Mouse (Mus musculus) lung, embryonic 14.5 days (tissue): ENCODE data around the gene Arsj. TPM values are rescaled to one million over a fixed set of nuclear protein-coding genes. Genes with fewer than 3 reads are reported as not detected.

Experiments
- ATAC-seq: fragments of 200-750 bp; cut with Nextera tagmentation; 2 replicates; pipeline ENCODE4 v1.8.0; 2017; ENCODE audit warnings: mild to moderate bottlenecking, moderate TSS enrichment, moderate library complexity; ENCODE audit not compliant: insufficient read depth
- DNase-seq: peaks from one replicate; pipeline ENCODE4 v3.0.0-alpha.2; 2015
- H3K27ac ChIP-seq: fragments of 300-500 bp; sonication (generic); 2 replicates; pipeline ENCODE4 v1.5.1; 2014; ENCODE audit warnings: low read depth, mild to moderate bottlenecking, moderate library complexity
- H3K27me3 ChIP-seq: fragments of 300-500 bp; sonication (generic); 2 replicates; pipeline ENCODE4 v1.6.1; 2014; ENCODE audit warnings: low read length, control low read depth; ENCODE audit not compliant: insufficient read depth
- H3K36me3 ChIP-seq: fragments of 300-500 bp; sonication (generic); 2 replicates; pipeline ENCODE4 v1.6.1; 2014; ENCODE audit warnings: control low read depth; ENCODE audit not compliant: insufficient read depth
- H3K4me1 ChIP-seq: fragments of 300-500 bp; sonication (generic); 2 replicates; pipeline ENCODE4 v1.6.1; 2014; ENCODE audit warnings: antibody characterized with exemption, control low read depth; ENCODE audit not compliant: insufficient read depth
- H3K4me2 ChIP-seq: fragments of 300-500 bp; sonication (generic); 2 replicates; pipeline ENCODE4 v1.6.1; 2014; ENCODE audit warnings: mild to moderate bottlenecking
- H3K4me3 ChIP-seq: fragments of 300-500 bp; sonication (generic); 2 replicates; pipeline ENCODE4 v1.5.1; 2014; ENCODE audit warnings: low read depth, low read length
- H3K9ac ChIP-seq: fragments of 300-500 bp; sonication (generic); 2 replicates; pipeline ENCODE4 v1.6.1; 2014
- H3K9me3 ChIP-seq: fragments of 300-500 bp; sonication (generic); 2 replicates; pipeline ENCODE4 v1.6.1; 2016; ENCODE audit warnings: low read depth, low read length, control low read depth
- CTCF ChIP-seq: IDR thresholded peaks from 2 replicates; pipeline ENCODE4 v1.5.1; 2016; ENCODE audit warnings: antibody characterized with exemption, low read depth
- WGBS: fragments of 180-500 bp; shearing (Covaris S2); extraction: QIAGEN DNeasy Blood & Tissue Kit; methylation state at CpG from one replicate; pipeline ENCODE4 v1.1.7; 2014; 5-methylcytosine and 5-hydroxymethylcytosine counted together
- polyA plus RNA-seq: library from polyadenylated mRNA; unstranded; fragments of >200 nt; fragmentation: Nextera tagmentation; extraction: Ambion mirVana; gene quantifications from 2 replicates; pipeline ENCODE4 v1.2.1, GENCODE M21; 2014

Gene Arsj
- polyA plus RNA-seq, 1 experiment from 2014 or later = 0.70 TPM

- no peak overlapping the region for H3K4me2 ChIP-seq
- no peaks in the 10 kb centered on the region for H3K27me3 ChIP-seq
- no peaks in the 10 kb centered on the region for H3K9me3 ChIP-seq
- H3K9ac ChIP-seq = no peak overlapping the region
- DNase-seq = peak; percentile 92
- WGBS = 24% methylated on average over 3 of the region's 3 CpGs
- H3K4me1 ChIP-seq = no peaks in the 10 kb centered on the region
- H3K4me3 ChIP-seq = no peak overlapping the region
- peak; percentile 84 for ATAC-seq
- no peak overlapping the region for H3K27ac ChIP-seq
- no peaks in the 10 kb centered on the region for H3K36me3 ChIP-seq
- peak; percentile 82 for TF ChIP-seq CTCF
These were observed 39.4 kb downstream of the Arsj start for GRCm38 (mm10) chr3:126402836-126403235.

GRCm38 (mm10) chr3:126404199-126404598 lies 40.7 kb downstream of the Arsj start:
- Histone ChIP-seq H3K9ac (no peak overlapping the region), H3K4me1 (no peaks in the 10 kb centered on the region), H3K27me3 (no peaks in the 10 kb centered on the region), H3K4me2 (no peak overlapping the region), H3K9me3 (no peaks in the 10 kb centered on the region), H3K4me3 (no peak overlapping the region), H3K27ac (no peak overlapping the region), H3K36me3 (no peaks in the 10 kb centered on the region)
- DNase-seq (no peak), ATAC-seq (no peak)
- WGBS = 92% methylated on average over 2 of the region's 2 CpGs
- TF ChIP-seq CTCF = no peak

- Histone ChIP-seq H3K27ac (no peak overlapping the region), H3K4me2 (no peak overlapping the region), H3K4me1 (no peaks in the 10 kb centered on the region), H3K9me3 (no peaks in the 10 kb centered on the region), H3K27me3 (no peaks in the 10 kb centered on the region), H3K9ac (no peak overlapping the region), H3K36me3 (no peaks in the 10 kb centered on the region), H3K4me3 (no peak overlapping the region)
- WGBS = 84% methylated on average over 3 of the region's 3 CpGs
- DNase-seq (no peak), ATAC-seq (no peak)
- no peak for TF ChIP-seq CTCF
These were observed 67.1 kb downstream of the Arsj start for GRCm38 (mm10) chr3:126430524-126431064.

- no peak overlapping the region for H3K4me3 ChIP-seq
- ATAC-seq (no peak), DNase-seq (no peak)
- H3K27me3 ChIP-seq = no peaks in the 10 kb centered on the region
- TF ChIP-seq CTCF = no peak
- no peak overlapping the region for H3K27ac ChIP-seq
- H3K4me2 ChIP-seq = no peak overlapping the region
- H3K9ac ChIP-seq = no peak overlapping the region
- no peaks in the 10 kb centered on the region for H3K9me3 ChIP-seq
- no peaks in the 10 kb centered on the region for H3K36me3 ChIP-seq
- H3K4me1 ChIP-seq = no peaks in the 10 kb centered on the region
- WGBS = 60% methylated on average over 6 of the region's 6 CpGs
These were observed 75.8 kb downstream of the Arsj start for GRCm38 (mm10) chr3:126439331-126439730.

GRCm38 (mm10) chr3:126449058-126449457 lies 85.6 kb downstream of the Arsj start:
- Histone ChIP-seq H3K9ac (no peak overlapping the region), H3K27ac (no peak overlapping the region), H3K36me3 (no peaks in the 10 kb centered on the region), H3K4me1 (no peaks in the 10 kb centered on the region), H3K4me2 (no peak overlapping the region), H3K4me3 (no peak overlapping the region), H3K27me3 (no peaks in the 10 kb centered on the region), H3K9me3 (no peaks in the 10 kb centered on the region)
- TF ChIP-seq CTCF = no peak
- DNase-seq (no peak), ATAC-seq (no peak)
- WGBS = 48% methylated on average over 6 of the region's 6 CpGs

GRCm38 (mm10) chr3:126449515-126449914 lies 86.0 kb downstream of the Arsj start:
- Histone ChIP-seq H3K4me1 (no peaks in the 10 kb centered on the region), H3K9ac (no peak overlapping the region), H3K9me3 (no peaks in the 10 kb centered on the region), H3K4me2 (no peak overlapping the region), H3K27me3 (no peaks in the 10 kb centered on the region), H3K36me3 (no peaks in the 10 kb centered on the region), H3K4me3 (no peak overlapping the region), H3K27ac (no peak overlapping the region)
- WGBS = 42% methylated on average over 2 of the region's 2 CpGs
- ATAC-seq (no peak), DNase-seq (no peak)
- no peak for TF ChIP-seq CTCF

GRCm38 (mm10) chr3:126455787-126456482 lies 92.5 kb downstream of the Arsj start:
- H3K4me2 ChIP-seq = no peak overlapping the region
- ATAC-seq (no peak), DNase-seq (no peak)
- TF ChIP-seq CTCF = no peak
- H3K27ac ChIP-seq = no peak overlapping the region
- no peaks in the 10 kb centered on the region for H3K9me3 ChIP-seq
- no peak overlapping the region for H3K9ac ChIP-seq
- H3K4me3 ChIP-seq = no peak overlapping the region
- no peaks in the 10 kb centered on the region for H3K27me3 ChIP-seq
- WGBS = 54% methylated on average over 7 of the region's 7 CpGs
- no peaks in the 10 kb centered on the region for H3K4me1 ChIP-seq
- no peaks in the 10 kb centered on the region for H3K36me3 ChIP-seq
